ENCODE assay signal across 10 mouse cellular contexts in genomic region chr2:146222279-146223175, GRCm38 (mm10). TPM values are rescaled to one million over a fixed set of nuclear protein-coding genes. Genes with fewer than 3 reads are reported as not detected.
DNase-seq lines count a peak whose midpoint lies in the region; ATAC-seq and TF ChIP-seq lines count a peak whose summit lies in the region.
"Had no signal": no experiment of that assay in that cellular context is flagged by ENCODE, and none has a peak within 500 bp of the region (broad histone marks: within the 10 kb centered on the region; RNA-seq: fewer than 3 reads in every experiment).

No protein-coding gene starts in this region.

- peaks cover 8% of the 10 kb centered on the region for H3K4me1 ChIP-seq in forebrain, postnatal 0 days (ENCODE audit: insufficient read depth)
- H3K4me1 ChIP-seq in neural tube, embryonic 15.5 days, result peaks cover 63% of the 10 kb centered on the region

- H3K9me3 ChIP-seq in forebrain, postnatal 0 days (ENCODE audit: low read length), result no peaks in the 10 kb centered on the region
- H3K9me3 ChIP-seq in neural tube, embryonic 15.5 days (replicated peaks), result no peaks in the 10 kb centered on the region

- no peaks in the 10 kb centered on the region for H3K36me3 ChIP-seq in forebrain, postnatal 0 days (ENCODE audit: insufficient read depth)
- H3K36me3 ChIP-seq in neural tube, embryonic 15.5 days, result no peaks in the 10 kb centered on the region

- peak; percentile 26 for DNase-seq in gastrocnemius, adult 2 months
- DNase-seq in gastrocnemius, adult 8-10 months (ENCODE audit: low spot score in 2 of 2), result no peak
- peak; percentile 5 for DNase-seq in thymus, postnatal 25 days
- DNase-seq in thymus, postnatal 10 days (ENCODE audit: low spot score in 2 of 2), result no peak
- DNase-seq in forebrain, postnatal 0 days, result peak; percentile 70
- DNase-seq in left cerebral cortex, postnatal 4 days, result peak; percentile 48
- DNase-seq in gastrocnemius, postnatal 25 days, result no peak

- H3K27ac ChIP-seq in gastrocnemius, adult 2 months, result no peak overlapping the region
- H3K27ac ChIP-seq in forebrain, postnatal 0 days (ENCODE audit: low read depth, low read length), result peak overlapping the region; percentile 94
- H3K27ac ChIP-seq in neural tube, embryonic 15.5 days (replicated peaks), result peak overlapping the region; percentile 87

- intact Hi-C loops in gastrocnemius, adult 2 months (cut with DNase I), result no loop called here
- intact Hi-C loops in left cerebral cortex, postnatal 4 days (cut with DNase I), result loop anchor here (5.0 to 10.0 kb wide), 3 partner anchors 82 to 265 kb away; no protein-coding TSS in a partner anchor

- no peaks in the 10 kb centered on the region for H3K27me3 ChIP-seq in forebrain, postnatal 0 days (ENCODE audit: insufficient read depth, low read length)
- peaks cover 61% of the 10 kb centered on the region for H3K27me3 ChIP-seq in neural tube, embryonic 15.5 days (replicated peaks)
- H3K27me3 ChIP-seq: CH12.LX had no signal

- ATAC-seq in forebrain, postnatal 0 days, result peak; percentile 47
- ATAC-seq in neural tube, embryonic 15.5 days (ENCODE audit: low FRiP score), result peak; percentile 60

- H3K4me2 ChIP-seq in forebrain, postnatal 0 days (ENCODE audit: low read depth), result peak overlapping the region; percentile 93
- H3K4me2 ChIP-seq in neural tube, embryonic 15.5 days, result peak overlapping the region; percentile 94

- peak overlapping the region; percentile 84 for H3K9ac ChIP-seq in forebrain, postnatal 0 days
- peak overlapping the region; percentile 63 for H3K9ac ChIP-seq in neural tube, embryonic 15.5 days (replicated peaks)

- H3K4me3 ChIP-seq in gastrocnemius, adult 2 months, result peak overlapping the region; percentile 73
- peak overlapping the region; percentile 80 for H3K4me3 ChIP-seq in forebrain, postnatal 0 days (ENCODE audit: low read depth, low read length)
- H3K4me3 ChIP-seq in neural tube, embryonic 15.5 days (replicated peaks), result peak overlapping the region; percentile 67

- 2% methylated on average over 119 of the region's 133 CpGs for WGBS in forebrain, postnatal 0 days
- under 1% methylated on average over 128 of the region's 133 CpGs for WGBS in neural tube, embryonic 15.5 days

- no peak for TF ChIP-seq CTCF in gastrocnemius, adult 2 months (IDR thresholded peaks at IDR 0.05)
- TF ChIP-seq CTCF in forebrain, postnatal 0 days (IDR thresholded peaks at IDR 0.05; ENCODE audit: low read depth), result no peak

RNA-seq across cellular contexts. Expression of gene Insm1, which starts 0.8 kb away (rescaled TPM):
- not detected for total RNA-seq in gastrocnemius, adult 2 months (2021)
- not detected for total RNA-seq in gastrocnemius, adult 8-10 months (2022)
- total RNA-seq in forebrain, postnatal 0 days (2014; rRNA removed), result 16.8 and 30.8 TPM in 2 replicates
- polyA plus RNA-seq in forebrain, postnatal 0 days (2015; fragmentation: Nextera tagmentation; extraction: Ambion mirVana), result 4.6 and 4.8 TPM in 2 replicates
- 10 to 100 TPM; 11.6 to 14.7 TPM for total RNA-seq in left cerebral cortex, postnatal 4 days (2021)
- 0.93 and 1.2 TPM in 2 replicates for polyA plus RNA-seq in neural tube, embryonic 15.5 days (2015; fragmentation: Nextera tagmentation; extraction: Ambion mirVana)
- total RNA-seq in gastrocnemius, postnatal 25 days (2021), result not detected
- total RNA-seq: CH12.LX had no signal
- polyA plus RNA-seq: gonadal fat pad, adult 2 months had no signal

Comparison
In these comparisons a context has a peak if more than half of its experiments do, and no peak if none do; other contexts are left out.
1. DNase-seq: peak in gastrocnemius, adult 2 months (single experiment), thymus, postnatal 25 days (single experiment), forebrain, postnatal 0 days (single experiment) and left cerebral cortex, postnatal 4 days (single experiment); none in gastrocnemius, adult 8-10 months (0 of 2), thymus, postnatal 10 days (0 of 2) and gastrocnemius, postnatal 25 days (single experiment).
2. RNA of gene Insm1, which starts 0.8 kb away (total RNA-seq): 16.8 to 30.8 TPM in forebrain, postnatal 0 days and 11.6 to 14.7 TPM in left cerebral cortex, postnatal 4 days; not detected in gastrocnemius, adult 2 months, not detected in gastrocnemius, adult 8-10 months and not detected in gastrocnemius, postnatal 25 days; every median in the first group is over 10 times any median in the second.
3. Peak in every context shown above with its lines, with median percentiles within 50 percentile points of each other: H3K4me3 ChIP-seq.